Mouse (Mus musculus) erythroblast, embryonic 14.5 days (primary cell): Measurements from ENCODE around the gene Adsl. TPM values are rescaled to one million over a fixed set of nuclear protein-coding genes. Genes with fewer than 3 reads are reported as not detected.
A peak's percentile ranks its signal among the peaks of the same experiment; 100 is the strongest.

ENCODE experiments used
- H3K27me3 ChIP-seq: 2 replicates; pipeline ENCODE4 v1.6.1; 2012; ENCODE audit warnings: inconsistent platforms; ENCODE audit not compliant: control insufficient read depth
- H3K36me3 ChIP-seq: 2 replicates; pipeline ENCODE4 v1.6.1; 2012; ENCODE audit warnings: mild to moderate bottlenecking, inconsistent platforms; ENCODE audit not compliant: control insufficient read depth
- H3K4me1 ChIP-seq: 2 replicates; pipeline ENCODE4 v1.6.1; 2012; ENCODE audit warnings: inconsistent platforms; ENCODE audit not compliant: control insufficient read depth
- H3K4me3 ChIP-seq: replicated peaks from 2 replicates; pipeline ENCODE3; 2012; ENCODE audit warnings: moderate library complexity, mild to moderate bottlenecking, inconsistent platforms
- H3K9me3 ChIP-seq: 2 replicates; pipeline ENCODE4 v1.6.1; 2012; ENCODE audit warnings: low read length, inconsistent platforms, mixed read lengths; ENCODE audit not compliant: control insufficient read depth
- GATA1 ChIP-seq: IDR thresholded peaks from 2 replicates; pipeline ENCODE4 v1.6.1; 2012; ENCODE audit warnings: low read length, inconsistent platforms, mixed read lengths
- TAL1 ChIP-seq: IDR thresholded peaks from 3 replicates; pipeline ENCODE4 v1.6.1; 2012; ENCODE audit warnings: low read length, inconsistent platforms, mixed read lengths
- polyA plus RNA-seq: library from polyadenylated mRNA; stranded (reverse); fragments of >175 nt; gene quantifications from 2 replicates; pipeline ENCODE4 v1.2.3, GENCODE M21; 2012

Gene Adsl
- polyA plus RNA-seq, 1 experiment, result 0.95 TPM

GRCm38 (mm10) chr15:80969371-80969770 lies 21.1 kb downstream of the Adsl start:
- TF ChIP-seq TAL1 (no peak), GATA1 (no peak)
- no peaks in the 10 kb centered on the region for H3K27me3 ChIP-seq
- H3K9me3 ChIP-seq, result no peaks in the 10 kb centered on the region
- H3K4me1 ChIP-seq, result peaks cover 13% of the 10 kb centered on the region
- peaks cover 54% of the 10 kb centered on the region for H3K36me3 ChIP-seq
- H3K4me3 ChIP-seq, result no peak overlapping the region

GRCm38 (mm10) chr15:80974311-80974710 lies 26.0 kb downstream of the Adsl start:
- H3K4me3 ChIP-seq, result no peak overlapping the region

GRCm38 (mm10) chr15:80975666-80976065 lies 27.4 kb downstream of the Adsl start:
- Histone ChIP-seq H3K36me3 (no peaks in the 10 kb centered on the region), H3K27me3 (no peaks in the 10 kb centered on the region), H3K4me1 (peaks cover 45% of the 10 kb centered on the region), H3K4me3 (no peak overlapping the region), H3K9me3 (no peaks in the 10 kb centered on the region)
- TF ChIP-seq GATA1 (no peak), TAL1 (no peak)

More at GRCm38 (mm10) chr15:80974311-80974710, 26.0 kb downstream of the Adsl start:
- no peaks in the 10 kb centered on the region for H3K9me3 ChIP-seq
- H3K4me1 ChIP-seq, result peaks cover 34% of the 10 kb centered on the region
- peaks cover 10% of the 10 kb centered on the region for H3K36me3 ChIP-seq
- no peaks in the 10 kb centered on the region for H3K27me3 ChIP-seq
- TF ChIP-seq TAL1 (no peak), GATA1 (no peak)

GRCm38 (mm10) chr15:80977620-80978334 lies 29.5 kb downstream of the Adsl start, which contains the start of gene Sgsm3:
Gene Sgsm3 (plus strand): TSS chr15:80977765.
- Histone ChIP-seq H3K36me3 (no peaks in the 10 kb centered on the region), H3K27me3 (no peaks in the 10 kb centered on the region)
- TF ChIP-seq GATA1, result no peak

GRCm38 (mm10) chr15:80979611-80980010 lies 31.3 kb downstream of the Adsl start:
- TF ChIP-seq GATA1 (no peak), TAL1 (no peak)
- H3K4me3 ChIP-seq, result no peak overlapping the region
- no peaks in the 10 kb centered on the region for H3K27me3 ChIP-seq
- H3K9me3 ChIP-seq, result no peaks in the 10 kb centered on the region
- peaks cover 44% of the 10 kb centered on the region for H3K4me1 ChIP-seq
- no peaks in the 10 kb centered on the region for H3K36me3 ChIP-seq

More at GRCm38 (mm10) chr15:80977620-80978334, 29.5 kb downstream of the Adsl start, which contains the start of gene Sgsm3:
- H3K4me1 ChIP-seq, result peaks cover 44% of the 10 kb centered on the region
- H3K4me3 ChIP-seq, result peak within 1 kb of the TSS; percentile 85
- no peaks in the 10 kb centered on the region for H3K9me3 ChIP-seq

- Histone ChIP-seq H3K9me3 (no peaks in the 10 kb centered on the region), H3K4me1 (peaks cover 44% of the 10 kb centered on the region), H3K27me3 (no peaks in the 10 kb centered on the region), H3K4me3 (no peak overlapping the region), H3K36me3 (no peaks in the 10 kb centered on the region)
- no peak for TF ChIP-seq GATA1
Observed at GRCm38 (mm10) chr15:80981176-80981575, 32.9 kb downstream of the Adsl start.

GRCm38 (mm10) chr15:80983264-80983663 lies 35.0 kb downstream of the Adsl start:
- TF ChIP-seq TAL1 (no peak), GATA1 (no peak)
- no peak overlapping the region for H3K4me3 ChIP-seq
- H3K27me3 ChIP-seq, result no peaks in the 10 kb centered on the region
- H3K4me1 ChIP-seq, result peaks cover 39% of the 10 kb centered on the region
- no peaks in the 10 kb centered on the region for H3K9me3 ChIP-seq
- no peaks in the 10 kb centered on the region for H3K36me3 ChIP-seq

- Histone ChIP-seq H3K9me3 (no peaks in the 10 kb centered on the region), H3K4me3 (no peak overlapping the region), H3K4me1 (peaks cover 15% of the 10 kb centered on the region), H3K27me3 (no peaks in the 10 kb centered on the region), H3K36me3 (no peaks in the 10 kb centered on the region)
- TF ChIP-seq TAL1 (no peak), GATA1 (no peak)
Observed at GRCm38 (mm10) chr15:80988331-80988730, 40.0 kb downstream of the Adsl start.

GRCm38 (mm10) chr15:80989712-80990111 lies 41.4 kb downstream of the Adsl start:
- TF ChIP-seq TAL1 (no peak), GATA1 (no peak)
- H3K4me3 ChIP-seq, result no peak overlapping the region
- no peaks in the 10 kb centered on the region for H3K9me3 ChIP-seq
- H3K27me3 ChIP-seq, result no peaks in the 10 kb centered on the region
- peaks cover 15% of the 10 kb centered on the region for H3K4me1 ChIP-seq
- H3K36me3 ChIP-seq, result no peaks in the 10 kb centered on the region
